Mouse (Mus musculus) CD4-positive helper T cell, adult 2 months (primary cell): Measurements from ENCODE around the gene Nfatc2.

ENCODE experiments used
- DNase-seq: peaks from one replicate; pipeline ENCODE4 v3.0.0-alpha.2; 2012; ENCODE audit warnings: low read depth, missing footprints, low spot score

The Nfatc2 gene

GRCm38 (mm10) chr2:168609653-168610248, 8.3 kb upstream of the Nfatc2 start:
- DNase-seq, result no peak

- DNase-seq, result no peak
Measured at GRCm38 (mm10) chr2:168608125-168608564, 6.7 kb upstream of the Nfatc2 start.

DNA sequence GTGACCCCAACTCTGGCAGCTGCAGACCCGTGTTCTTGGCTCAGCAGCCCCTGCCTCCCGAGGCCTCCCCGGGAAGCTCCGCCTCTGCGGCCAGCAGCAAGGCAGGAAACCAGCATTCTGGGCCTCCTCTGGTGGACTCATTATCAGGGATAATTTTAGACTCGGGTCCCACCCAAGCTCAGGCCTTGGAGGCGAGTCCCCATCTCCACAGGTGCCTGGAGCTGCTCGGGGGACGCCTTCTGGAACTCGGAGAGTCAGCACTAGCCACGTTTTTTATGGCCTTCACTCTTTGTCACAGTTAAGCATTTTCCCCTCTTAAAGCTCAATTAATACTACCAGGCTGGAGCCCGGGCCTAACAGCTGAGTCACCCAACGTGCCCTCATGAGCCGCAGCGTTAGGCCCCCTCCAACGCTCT, 3.2 kb upstream of the Nfatc2 start:
- DNase-seq, result no peak

- no peak for DNase-seq
Measured at GRCm38 (mm10) chr2:168602387-168602741, 907 bp upstream of the Nfatc2 start.

GRCm38 (mm10) chr2:168600750-168601490, 537 bp downstream of the Nfatc2 start:
- no peak for DNase-seq

- peak; percentile 80 for DNase-seq
Measured at GRCm38 (mm10) chr2:168595693-168596092, 5.8 kb downstream of the Nfatc2 start.

DNA sequence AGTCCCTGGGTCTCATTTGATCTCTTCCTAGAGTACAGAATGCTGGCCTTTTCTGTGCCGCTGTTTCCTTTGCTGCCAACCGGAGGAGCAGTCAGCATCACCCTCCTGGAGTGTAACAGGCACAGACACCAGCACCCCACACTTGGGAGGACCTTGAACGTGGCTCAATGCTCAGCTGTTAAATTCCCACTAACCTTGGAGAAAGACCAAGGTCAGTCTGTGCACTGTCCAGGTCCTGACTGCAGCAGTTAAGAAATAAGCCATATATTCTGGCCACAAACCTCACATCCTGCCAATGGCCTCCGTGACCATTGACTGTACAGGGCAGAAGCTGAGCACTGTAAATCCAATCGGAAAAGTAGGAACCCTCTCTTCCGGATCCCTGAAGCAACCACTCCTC, 7.8 kb downstream of the Nfatc2 start:
- no peak for DNase-seq

DNA sequence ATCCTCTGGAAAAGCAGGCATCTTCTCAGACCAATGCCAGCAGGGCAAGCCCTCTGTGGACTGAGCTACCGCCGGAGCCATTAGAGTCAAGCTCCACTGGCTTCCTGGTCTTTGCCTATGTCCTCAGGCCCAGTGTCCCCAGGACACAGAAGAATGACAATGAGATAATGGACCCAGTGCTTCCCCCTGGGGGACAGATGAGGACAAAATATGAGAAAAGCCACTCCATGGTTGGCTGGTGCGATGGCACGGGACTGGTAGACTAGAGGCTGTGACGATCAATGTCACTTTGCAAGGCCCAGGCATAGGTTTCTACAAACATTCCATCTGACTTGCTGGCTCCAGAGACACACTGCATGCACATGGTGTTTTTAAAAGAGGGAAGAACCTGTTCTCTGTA, 8.5 kb downstream of the Nfatc2 start:
- peak; percentile 45 for DNase-seq

DNA sequence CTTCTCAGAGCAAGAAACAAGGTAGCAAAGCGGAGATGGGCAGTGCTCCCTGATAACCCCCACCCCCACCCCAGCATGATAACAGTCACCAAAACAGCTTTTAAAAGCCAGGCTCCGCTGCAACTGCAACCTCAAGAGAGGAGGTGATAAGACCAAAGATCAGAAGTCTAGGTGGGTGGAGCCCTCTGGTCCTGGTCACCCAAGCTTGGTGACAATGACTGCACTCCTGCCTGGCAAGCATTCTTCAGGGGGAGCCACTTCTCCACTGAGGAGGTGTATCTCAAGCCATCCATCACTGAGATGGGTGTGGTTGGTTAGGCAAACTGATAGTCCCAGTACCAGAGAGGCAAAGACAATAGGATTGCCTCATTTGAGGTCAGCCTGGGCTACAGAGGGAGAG, 10.4 kb downstream of the Nfatc2 start:
- peak; percentile 80 for DNase-seq

GRCm38 (mm10) chr2:168590556-168590955, 10.9 kb downstream of the Nfatc2 start:
- peak; percentile 87 for DNase-seq

- DNase-seq, result peak; percentile 86
Measured at GRCm38 (mm10) chr2:168590168-168590551, 11.3 kb downstream of the Nfatc2 start.

DNA sequence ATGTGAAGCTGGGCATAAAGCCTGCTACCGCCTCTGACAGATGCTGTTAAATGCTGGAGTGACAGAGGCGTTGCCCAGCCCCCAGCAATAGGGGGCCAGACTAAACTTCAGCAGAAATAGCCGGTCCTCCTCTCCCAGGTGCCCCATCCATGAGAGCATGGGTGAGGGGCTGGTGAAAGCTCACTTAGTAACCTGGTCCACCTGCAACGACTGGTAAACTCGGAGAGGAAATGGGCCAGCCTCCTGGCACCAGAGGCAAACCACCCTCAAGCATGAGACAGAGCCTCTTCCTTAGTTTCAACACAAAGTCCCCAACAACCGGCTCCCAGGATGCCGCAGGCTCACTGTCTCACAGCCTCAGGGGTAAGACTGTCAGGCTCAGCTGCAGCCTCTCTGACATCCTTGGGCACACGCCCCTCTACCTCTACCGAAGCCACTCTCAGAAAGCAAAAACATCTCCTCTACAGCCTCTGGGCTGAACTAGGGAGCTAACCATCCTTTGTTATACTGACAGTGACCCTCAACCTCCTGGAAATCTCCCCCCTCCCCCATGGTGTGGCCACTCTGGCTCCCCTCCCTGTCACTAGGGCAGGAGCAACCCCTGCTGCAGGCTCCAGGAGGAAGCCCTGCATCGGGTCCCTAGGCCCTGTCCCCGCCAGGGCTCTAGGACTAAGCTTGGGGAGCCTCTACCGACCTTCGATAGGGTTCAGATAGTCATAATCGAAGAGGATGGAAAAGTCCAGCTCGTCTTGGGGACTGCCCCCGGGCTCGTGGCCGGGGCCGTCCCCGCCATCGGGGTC, 11.9 kb downstream of the Nfatc2 start:
- DNase-seq, result peak; percentile 84

GRCm38 (mm10) chr2:168588591-168589367, 12.7 kb downstream of the Nfatc2 start:
- DNase-seq, result peak; percentile 74

DNA sequence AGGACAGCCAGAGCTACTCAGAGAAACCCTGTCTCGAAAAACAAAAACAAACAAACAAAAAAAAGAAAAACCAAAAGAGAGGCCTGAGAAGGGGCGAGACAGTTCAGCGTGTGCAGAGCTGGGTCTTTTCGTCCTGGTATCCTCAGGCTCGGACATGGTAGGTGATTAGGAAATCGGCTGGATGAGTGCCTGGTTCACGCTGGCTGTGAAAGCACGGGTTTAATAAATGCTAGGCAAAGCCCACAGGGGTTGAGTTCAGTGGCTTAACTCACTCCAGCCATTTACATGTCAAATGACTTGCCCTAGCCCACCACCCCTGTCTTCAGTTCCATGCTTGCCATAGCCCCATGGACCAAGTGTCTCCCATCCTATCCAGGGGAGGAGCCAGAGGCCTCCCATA, 14.3 kb downstream of the Nfatc2 start:
- DNase-seq, result no peak

- no peak for DNase-seq
Measured at GRCm38 (mm10) chr2:168586512-168586911, 14.9 kb downstream of the Nfatc2 start.

- DNase-seq, result no peak
Measured at GRCm38 (mm10) chr2:168584857-168585256, 16.6 kb downstream of the Nfatc2 start.

- DNase-seq, result no peak
Measured at GRCm38 (mm10) chr2:168584408-168584807, 17.0 kb downstream of the Nfatc2 start.

GRCm38 (mm10) chr2:168583084-168583483, 18.4 kb downstream of the Nfatc2 start:
- peak; percentile 66 for DNase-seq

DNA sequence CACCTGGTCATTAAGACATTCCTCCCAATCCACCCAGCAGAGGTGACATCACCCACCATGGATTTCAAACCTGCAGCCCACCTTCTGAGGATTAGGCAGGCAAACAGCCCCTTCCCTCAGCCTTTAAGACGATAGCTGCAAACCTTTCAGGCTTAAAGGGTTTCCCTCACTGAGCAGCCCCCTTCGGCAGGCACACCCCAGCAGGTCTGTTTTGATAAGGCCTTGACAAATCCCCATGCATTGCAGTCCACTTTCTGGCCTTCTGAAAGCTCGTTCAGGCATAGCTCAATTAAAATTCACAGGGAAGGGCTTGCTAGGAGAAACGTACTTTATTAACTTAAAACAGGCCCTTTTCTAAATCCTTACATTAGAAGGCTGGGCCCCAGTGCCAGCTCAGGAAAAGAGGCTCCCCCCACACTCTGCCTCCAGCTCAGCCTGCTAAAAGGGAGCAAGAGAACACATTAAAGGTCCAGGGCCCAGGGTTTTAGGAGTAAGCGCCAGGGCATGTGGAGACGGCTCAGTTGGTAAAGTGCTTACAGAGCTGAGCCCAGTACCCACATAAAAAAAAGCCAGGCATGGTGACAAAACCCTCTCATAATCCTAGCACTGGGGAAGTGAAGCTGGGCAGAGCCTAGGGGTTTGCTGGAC, 20.1 kb downstream of the Nfatc2 start:
- DNase-seq, result no peak

- peak; percentile 78 for DNase-seq
Measured at GRCm38 (mm10) chr2:168580295-168580915, 21.1 kb downstream of the Nfatc2 start.
